Mouse (Mus musculus) liver, postnatal 0 days (tissue): ENCODE results near the gene Pus7.

Source experiments
- CTCF ChIP-seq: sonication (generic); IDR thresholded peaks from 2 replicates; pipeline ENCODE4 v1.5.1; 2016; ENCODE audit warnings: antibody characterized with exemption, low read depth
- EP300 ChIP-seq: IDR thresholded peaks from 2 replicates; pipeline ENCODE4 v1.6.1; 2016; ENCODE audit warnings: antibody characterized with exemption, low read depth, mild to moderate bottlenecking

GRCm38 (mm10) chr5:23822306-23822705 is 38.8 kb upstream of the Pus7 start:
- TF ChIP-seq CTCF (no peak), EP300 (no peak)
